Mouse (Mus musculus): Measurements from ENCODE around the gene Gm45233.

Gene Gm45233

GRCm38 (mm10) chr7:43449811-43450210 is 5.9 kb downstream of the Gm45233 start:
- no peak for DNase-seq (ENCODE audit: low spot score)

- DNase-seq (ENCODE audit: low spot score): no peak
These were observed 7.8 kb downstream of the Gm45233 start for GRCm38 (mm10) chr7:43451726-43452125.

- DNase-seq (ENCODE audit: low spot score): no peak
These were observed 8.7 kb downstream of the Gm45233 start for GRCm38 (mm10) chr7:43452609-43453008.

GRCm38 (mm10) chr7:43453599-43454355 is 9.8 kb downstream of the Gm45233 start:
- no peak for DNase-seq (ENCODE audit: low spot score)

- DNase-seq (ENCODE audit: low spot score): no peak
These were observed 10.4 kb downstream of the Gm45233 start for GRCm38 (mm10) chr7:43454371-43454770.

- no peak for DNase-seq (ENCODE audit: low spot score)
These were observed 18.9 kb downstream of the Gm45233 start, which contains the start of gene Vsig10l for GRCm38 (mm10) chr7:43462851-43463250. Vsig10l (plus strand) TSS chr7:43463151.

GRCm38 (mm10) chr7:43463976-43464375 is 20.0 kb downstream of the Gm45233 start:
- DNase-seq (ENCODE audit: low spot score): no peak

- no peak for DNase-seq (ENCODE audit: low spot score)
These were observed 21.0 kb downstream of the Gm45233 start for GRCm38 (mm10) chr7:43464864-43465343.

GRCm38 (mm10) chr7:43465344-43466098 is 21.6 kb downstream of the Gm45233 start:
- DNase-seq (ENCODE audit: low spot score): no peak

GRCm38 (mm10) chr7:43466099-43466694 is 22.3 kb downstream of the Gm45233 start:
- DNase-seq (ENCODE audit: low spot score): no peak

- no peak for DNase-seq (ENCODE audit: low spot score)
These were observed 26.4 kb downstream of the Gm45233 start for GRCm38 (mm10) chr7:43470373-43470772.

GRCm38 (mm10) chr7:43475706-43476105 is 31.8 kb downstream of the Gm45233 start:
- no peak for DNase-seq (ENCODE audit: low spot score)

GRCm38 (mm10) chr7:43476376-43476775 is 32.4 kb downstream of the Gm45233 start:
- no peak for DNase-seq (ENCODE audit: low spot score)

GRCm38 (mm10) chr7:43481191-43481590 is 37.3 kb downstream of the Gm45233 start:
- no peak for DNase-seq (ENCODE audit: low spot score)

- no peak for DNase-seq (ENCODE audit: low spot score)
These were observed 38.3 kb downstream of the Gm45233 start for GRCm38 (mm10) chr7:43482090-43482716.

GRCm38 (mm10) chr7:43483236-43483635 is 39.3 kb downstream of the Gm45233 start:
- no peak for DNase-seq (ENCODE audit: low spot score)

GRCm38 (mm10) chr7:43488646-43489045 is 44.7 kb downstream of the Gm45233 start:
- DNase-seq (ENCODE audit: low spot score): no peak

- DNase-seq (ENCODE audit: low spot score): no peak
These were observed 45.8 kb downstream of the Gm45233 start, which contains the start of gene Iglon5 for GRCm38 (mm10) chr7:43489631-43490125. Iglon5 (minus strand) TSS chr7:43490075.

- DNase-seq (ENCODE audit: low spot score): no peak
These were observed 46.3 kb downstream of the Gm45233 start for GRCm38 (mm10) chr7:43490182-43490584.

GRCm38 (mm10) chr7:43490861-43491260 is 46.9 kb downstream of the Gm45233 start:
- DNase-seq (ENCODE audit: low spot score): no peak

- no peak for DNase-seq (ENCODE audit: low spot score)
These were observed 51.6 kb downstream of the Gm45233 start for GRCm38 (mm10) chr7:43495343-43496021.

Data from layer of hippocampus, adult 9-10 months (tissue).